Mouse (Mus musculus): ENCODE measurements around the gene Vmn2r1.
A peak's percentile ranks its signal among the peaks of the same experiment; 100 is the strongest.

Vmn2r1 gene

GRCm38 (mm10) chr3:64081247-64081646, at the start of gene Vmn2r1:
Gene Vmn2r1 (plus strand): TSS chr3:64081547.
- no peak for DNase-seq (ENCODE audit: low spot score in 2 of 2)

DNA sequence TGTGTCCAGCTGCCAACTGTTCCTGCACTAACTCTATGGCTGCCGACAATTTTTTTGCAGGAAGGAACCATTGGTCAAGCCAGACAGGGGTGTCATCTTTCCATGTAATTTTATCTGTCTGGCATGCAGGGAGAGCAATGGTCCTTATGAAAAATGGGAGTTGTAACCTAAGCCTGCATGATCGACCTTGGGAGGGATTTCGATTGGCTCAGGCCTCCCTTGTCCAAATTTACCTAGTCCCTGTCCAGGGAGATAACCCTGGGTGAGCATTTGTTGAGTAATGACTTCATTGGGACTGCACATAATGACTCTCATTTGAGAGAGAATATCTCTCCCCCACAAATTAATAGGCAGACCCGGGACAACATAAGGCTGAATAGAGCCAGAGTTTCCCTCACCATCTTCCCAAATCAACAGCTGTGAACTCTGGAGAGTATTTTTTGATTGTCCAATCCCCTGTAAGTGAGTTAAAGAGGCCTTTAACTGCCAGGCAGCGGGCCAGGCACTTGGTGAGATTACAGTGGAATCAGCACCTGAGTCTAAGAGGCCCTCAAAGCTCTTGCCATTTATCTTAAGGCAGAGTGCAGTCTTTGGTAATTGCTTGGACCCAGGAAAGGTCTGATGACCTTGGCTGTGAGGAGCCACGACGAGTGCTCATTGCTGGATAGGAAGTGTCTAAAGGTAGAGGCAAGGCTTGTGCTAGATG, 43.1 kb upstream of the Vmn2r1 start:
- DNase-seq (ENCODE audit: low spot score in 2 of 2): no peak

DNA sequence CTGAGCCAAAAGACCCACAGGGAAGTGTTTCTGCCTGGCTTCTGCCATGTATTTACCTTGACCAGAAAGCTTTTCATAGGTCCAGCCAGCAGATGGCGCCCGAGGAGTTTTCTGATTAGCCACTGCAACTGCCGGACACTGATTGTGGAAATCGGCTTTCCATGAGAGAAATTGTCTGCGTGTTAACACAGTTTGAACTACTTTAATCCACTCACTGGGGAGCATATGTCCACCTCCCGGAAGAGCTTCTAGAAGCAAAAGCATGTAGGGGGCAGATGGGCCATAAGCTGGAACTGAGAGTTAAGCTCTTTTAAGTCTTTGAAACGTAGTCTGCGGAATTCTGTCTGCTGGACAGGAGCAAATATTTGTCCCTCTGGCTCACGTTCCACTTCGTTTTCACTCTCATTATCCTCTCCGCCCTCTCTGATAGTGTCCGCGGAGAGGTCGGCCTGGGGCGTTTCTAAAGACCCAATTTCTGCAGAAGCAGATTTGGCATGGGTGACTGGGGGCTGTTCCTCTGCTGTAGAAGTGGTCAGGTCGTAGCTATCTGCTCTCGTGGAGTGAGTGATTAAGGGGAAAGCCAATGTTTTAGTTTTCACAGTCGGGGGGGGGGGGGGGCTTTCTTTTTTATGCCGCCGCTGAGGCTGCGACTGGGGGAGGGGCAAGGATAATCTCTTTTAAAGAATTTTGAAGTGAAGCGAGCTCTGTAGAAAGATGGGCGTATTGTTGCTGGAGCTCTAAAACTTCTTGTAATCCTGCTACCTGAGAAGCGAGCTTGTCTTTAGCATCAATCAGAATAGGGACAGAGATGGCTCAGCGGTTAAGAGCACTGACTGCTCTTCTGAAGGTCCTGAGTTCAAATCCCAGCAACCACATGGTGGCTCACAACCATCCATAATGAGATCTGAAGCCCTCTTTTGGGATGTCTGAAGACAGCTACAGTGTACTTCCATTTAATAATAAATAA, 41.2 kb upstream of the Vmn2r1 start:
- peak; percentile 41 to 77 for DNase-seq (ENCODE audit: low spot score in 2 of 2)

- no peak for DNase-seq (ENCODE audit: low spot score in 2 of 2)
Observed at GRCm38 (mm10) chr3:64112707-64113106, 31.4 kb downstream of the Vmn2r1 start.

GRCm38 (mm10) chr3:64113352-64114046, 32.2 kb downstream of the Vmn2r1 start:
- DNase-seq (ENCODE audit: low spot score in 2 of 2): no peak

GRCm38 (mm10) chr3:64141878-64142508, 60.6 kb downstream of the Vmn2r1 start, which contains the start of gene Vmn2r2:
Gene Vmn2r2 (minus strand): TSS chr3:64141928.
- no peak for DNase-seq (ENCODE audit: low spot score in 2 of 2)
